Mouse (Mus musculus) C2C12 (cell line): ENCODE results near the gene Actn1.

Experiments
- CEBPB ChIP-seq: IDR thresholded peaks from one replicate; pipeline ENCODE4 v1.6.1; 2011; ENCODE audit warnings: low read depth, mild to moderate bottlenecking, control low read depth, moderate library complexity
- CTCF ChIP-seq: IDR thresholded peaks from one replicate; pipeline ENCODE4 v1.5.1; 2011; ENCODE audit not compliant: control insufficient read depth, insufficient read depth, insufficient read length
- MAX ChIP-seq: IDR thresholded peaks from one replicate; pipeline ENCODE4 v1.6.1; 2011; ENCODE audit warnings: mild to moderate bottlenecking, control low read depth
- MYOD1 ChIP-seq: IDR thresholded peaks from one replicate; pipeline ENCODE4 v1.6.1; 2011; ENCODE audit warnings: low read depth; ENCODE audit not compliant: control insufficient read depth, insufficient read length
- MYOG ChIP-seq: IDR thresholded peaks from one replicate; pipeline ENCODE4 v1.6.1; 2011; ENCODE audit not compliant: control insufficient read depth, insufficient read length; ENCODE audit errors: extremely low read depth
- USF1 ChIP-seq: IDR thresholded peaks from one replicate; pipeline ENCODE4 v1.6.1; 2011; ENCODE audit warnings: low read depth, mild to moderate bottlenecking, control low read depth, moderate library complexity

DNA sequence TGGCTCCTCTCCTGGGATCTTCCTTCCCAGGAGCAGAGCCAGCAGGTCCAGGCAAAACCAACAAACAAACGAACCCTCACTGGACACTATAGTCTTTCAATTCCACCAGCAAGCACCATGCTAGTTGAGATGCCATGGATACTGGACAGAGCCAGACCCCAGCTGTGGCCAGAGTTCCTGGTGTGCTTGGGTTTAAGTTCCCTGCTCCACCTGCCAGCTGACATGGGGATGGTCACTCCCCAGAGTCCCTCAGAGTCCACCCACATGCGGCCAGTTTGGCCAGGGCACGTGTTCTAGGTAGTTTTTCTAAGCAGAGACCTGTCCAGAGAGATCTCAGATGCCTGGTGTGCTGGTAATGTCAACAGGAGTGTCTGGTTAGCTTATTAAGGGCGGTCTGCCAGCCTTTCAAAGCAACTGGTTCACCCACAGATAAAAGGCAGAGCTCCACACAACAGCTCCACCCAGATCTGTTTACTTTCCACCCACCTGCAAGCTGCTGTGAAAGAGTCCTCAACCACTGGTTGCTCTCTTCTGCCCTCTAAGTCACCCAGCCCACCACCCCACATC, 42.0 kb downstream of the Actn1 start:
- TF ChIP-seq CTCF, result no peak
- no peak for TF ChIP-seq MYOG
- no peak for TF ChIP-seq CEBPB
- TF ChIP-seq MAX, result no peak
- TF ChIP-seq USF1, result no peak
- no peak for TF ChIP-seq MYOD1
